Mouse (Mus musculus) cerebellum, adult 8-10 months (tissue): ENCODE results near the gene Plekhn1.
A peak's percentile ranks its signal among the peaks of the same experiment; 100 is the strongest.

Experiments
- DNase-seq: peaks from one replicate; pipeline ENCODE4 v3.0.0; 2022

The Plekhn1 gene

GRCm38 (mm10) chr4:156234701-156235213, at the start of gene Plekhn1:
Plekhn1 (minus strand) TSS chr4:156234857.
- DNase-seq = peak; percentile 73

GRCm38 (mm10) chr4:156255078-156255839, 20.6 kb upstream of the Plekhn1 start, which contains the start of gene Samd11:
Samd11 (minus strand) TSS chr4:156255657.
- no peak for DNase-seq

GRCm38 (mm10) chr4:156254361-156255077, 19.9 kb upstream of the Plekhn1 start:
- no peak for DNase-seq

DNA sequence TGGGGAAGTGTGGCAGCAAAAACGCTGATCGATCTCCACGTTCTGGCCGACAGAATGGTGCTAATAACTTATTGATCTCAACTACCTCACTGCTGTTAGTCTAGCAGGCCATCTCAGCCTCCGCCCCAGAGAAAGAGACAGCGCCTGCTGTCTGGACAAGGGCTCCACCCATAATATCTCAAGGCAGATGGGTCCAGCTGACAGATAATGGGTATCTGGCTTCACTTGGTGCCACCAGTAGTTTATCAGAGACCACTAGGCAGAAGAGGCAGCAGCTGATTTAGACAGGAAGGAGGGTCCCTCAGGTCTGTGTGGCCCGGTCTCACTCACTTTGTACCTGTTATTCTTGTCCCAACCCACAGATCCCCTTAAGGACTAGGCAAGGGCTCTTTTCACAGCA, 18.4 kb upstream of the Plekhn1 start:
- DNase-seq = no peak

GRCm38 (mm10) chr4:156252619-156253018, 18.0 kb upstream of the Plekhn1 start:
- DNase-seq = no peak

- DNase-seq = no peak
Observed at GRCm38 (mm10) chr4:156252140-156252539, 17.5 kb upstream of the Plekhn1 start.

GRCm38 (mm10) chr4:156251081-156251480, 16.4 kb upstream of the Plekhn1 start:
- DNase-seq = no peak

DNA sequence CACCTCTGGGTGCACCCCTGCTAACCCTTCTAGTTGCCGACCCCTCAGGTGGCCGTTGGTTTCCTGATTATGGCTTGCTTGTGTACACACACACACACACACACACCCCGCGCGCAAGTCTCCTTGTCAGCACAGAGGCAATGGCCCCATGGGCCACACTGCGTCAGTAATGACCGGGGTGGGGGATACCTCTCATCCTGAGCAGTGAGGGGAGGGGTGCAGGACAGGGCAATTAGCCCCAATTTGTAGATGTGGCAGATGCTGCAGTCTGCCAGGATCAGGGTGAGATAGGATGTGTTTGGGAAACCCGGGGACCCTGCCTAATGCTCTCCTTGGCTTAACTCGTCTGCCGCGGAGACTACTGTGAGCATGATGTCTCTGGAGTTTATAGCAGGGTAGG, 14.9 kb upstream of the Plekhn1 start:
- no peak for DNase-seq

DNA sequence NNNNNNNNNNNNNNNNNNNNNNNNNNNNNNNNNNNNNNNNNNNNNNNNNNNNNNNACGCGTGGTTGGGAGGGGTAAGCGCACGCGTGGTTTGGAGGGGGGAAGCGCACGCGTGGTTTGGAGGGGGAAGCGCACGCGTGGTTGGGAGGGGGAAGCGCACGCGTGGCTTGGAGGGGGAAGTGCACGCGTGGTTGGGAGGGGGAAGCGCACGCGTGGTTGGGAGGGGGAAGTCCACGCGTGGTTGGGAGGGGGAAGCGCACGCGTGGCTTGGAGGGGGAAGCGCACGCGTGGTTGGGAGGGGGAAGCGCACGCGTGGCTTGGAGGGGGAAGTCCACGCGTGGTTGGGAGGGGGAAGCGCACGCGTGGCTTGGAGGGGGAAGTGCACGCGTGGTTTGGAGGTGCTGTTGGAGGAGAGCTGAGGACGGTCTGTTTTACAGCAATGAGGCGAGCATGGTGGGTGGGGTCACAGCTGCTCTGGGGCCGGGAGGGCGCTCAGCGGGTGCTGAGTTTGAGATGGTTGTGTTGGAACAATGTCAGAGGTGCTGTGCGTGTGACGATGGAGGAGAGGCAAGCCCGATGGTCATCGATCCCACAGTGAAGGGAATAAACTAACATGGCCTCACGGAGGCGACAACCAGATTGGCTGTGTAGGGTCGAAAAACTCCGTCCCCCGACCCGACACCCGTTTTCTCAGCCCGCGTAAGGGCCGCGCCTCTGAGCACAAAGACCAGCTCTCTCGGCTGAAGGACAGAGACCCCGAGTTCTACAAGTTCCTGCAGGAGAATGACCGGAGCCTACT, 2.2 kb upstream of the Plekhn1 start:
- DNase-seq = no peak

DNA sequence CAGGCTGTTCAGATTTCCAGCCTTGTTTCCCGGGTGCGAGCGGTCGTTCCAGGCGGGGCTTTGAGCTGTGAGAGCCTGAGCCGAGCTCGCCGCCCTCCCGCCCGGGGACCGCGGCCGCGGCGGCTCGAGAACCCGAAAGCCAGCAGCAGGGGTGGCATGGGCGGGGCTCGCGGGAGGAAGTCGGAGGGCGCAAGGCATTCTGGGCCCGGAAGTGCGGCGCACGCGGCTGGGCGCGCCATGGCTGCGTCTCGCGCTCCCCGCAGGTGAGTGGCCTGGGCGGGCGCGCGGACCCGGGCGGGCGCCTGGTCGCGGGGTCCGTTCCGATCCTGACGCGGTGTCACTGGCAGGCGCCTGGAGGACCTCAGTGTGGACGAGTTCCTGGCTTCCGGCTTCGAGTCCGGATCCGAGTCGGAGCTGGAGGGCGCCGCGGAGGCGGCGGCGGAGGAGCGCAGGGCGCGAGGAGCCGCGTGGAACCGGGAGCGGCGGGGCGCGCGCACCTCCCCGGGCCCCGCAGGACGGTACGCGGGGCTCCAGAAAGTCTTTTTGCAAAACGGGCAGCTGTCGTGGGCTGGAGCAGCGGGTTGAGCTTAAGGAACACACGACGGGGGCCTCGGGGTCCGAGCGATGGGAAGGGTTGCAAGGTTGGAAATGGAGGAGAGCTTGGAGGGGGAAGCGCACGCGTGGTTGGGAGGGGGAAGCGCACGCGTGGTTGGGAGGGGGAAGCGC, 1.3 kb upstream of the Plekhn1 start, which contains the start of gene Noc2l:
Gene Noc2l, plus strand, starts transcription at position 203 of the 726 bp plus-strand sequence.
- DNase-seq = peak; percentile 87

GRCm38 (mm10) chr4:156235360-156235770, 708 bp upstream of the Plekhn1 start:
- no peak for DNase-seq

DNA sequence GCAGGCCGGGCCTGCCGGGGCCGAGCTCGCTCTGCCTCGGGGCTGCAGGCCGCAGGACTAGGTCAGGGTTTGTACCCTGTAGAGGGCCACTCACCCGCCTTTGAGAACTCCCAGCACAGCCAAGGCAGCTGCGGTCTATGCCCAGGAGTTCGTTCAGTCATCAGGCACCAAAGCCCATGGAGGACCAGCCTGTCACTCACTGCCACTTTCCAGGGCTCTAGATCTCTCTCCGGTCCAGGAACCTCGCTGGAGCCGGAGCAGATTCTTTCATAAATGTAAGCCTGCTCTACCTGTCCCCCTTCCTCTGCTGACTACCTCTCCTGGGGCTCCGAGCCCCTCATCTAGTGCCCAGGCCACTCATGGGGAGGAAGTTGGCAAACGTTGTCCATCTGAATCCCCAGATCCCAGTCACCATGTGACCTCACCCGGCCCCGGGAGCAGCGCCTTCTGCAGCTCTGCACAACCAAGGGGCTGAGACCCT, 596 bp downstream of the Plekhn1 start:
- no peak for DNase-seq

DNA sequence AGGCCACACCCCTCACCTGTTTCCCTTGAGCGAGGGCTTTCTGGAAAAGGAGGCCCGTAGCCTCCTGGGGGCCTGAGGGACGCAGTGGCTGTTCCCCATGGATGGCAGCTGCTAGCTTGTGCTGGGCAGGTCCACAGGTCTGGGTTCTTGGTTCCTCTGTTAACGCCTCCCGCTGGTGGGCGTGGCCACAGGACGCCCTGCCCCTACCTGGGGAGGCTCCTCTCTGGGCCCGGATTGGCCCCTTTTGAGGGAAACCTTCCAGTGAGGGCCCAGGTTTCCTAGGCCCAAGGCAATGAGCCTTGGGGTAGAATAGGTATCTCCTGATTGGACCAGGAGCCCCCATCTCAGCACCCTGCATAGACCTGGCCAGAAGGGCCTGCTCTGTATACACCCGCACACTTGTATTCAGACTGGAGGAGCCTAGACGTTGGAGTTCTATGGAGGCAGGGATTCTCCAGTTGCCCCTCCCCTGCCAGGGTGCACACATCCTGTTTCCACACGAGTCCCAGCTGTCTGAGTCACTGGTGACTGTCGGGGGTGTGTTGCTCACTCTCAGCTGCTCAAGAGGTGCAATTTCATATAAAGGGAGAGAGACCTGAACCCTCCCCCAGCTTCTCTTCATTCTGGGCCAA, 6.1 kb downstream of the Plekhn1 start:
- no peak for DNase-seq

DNA sequence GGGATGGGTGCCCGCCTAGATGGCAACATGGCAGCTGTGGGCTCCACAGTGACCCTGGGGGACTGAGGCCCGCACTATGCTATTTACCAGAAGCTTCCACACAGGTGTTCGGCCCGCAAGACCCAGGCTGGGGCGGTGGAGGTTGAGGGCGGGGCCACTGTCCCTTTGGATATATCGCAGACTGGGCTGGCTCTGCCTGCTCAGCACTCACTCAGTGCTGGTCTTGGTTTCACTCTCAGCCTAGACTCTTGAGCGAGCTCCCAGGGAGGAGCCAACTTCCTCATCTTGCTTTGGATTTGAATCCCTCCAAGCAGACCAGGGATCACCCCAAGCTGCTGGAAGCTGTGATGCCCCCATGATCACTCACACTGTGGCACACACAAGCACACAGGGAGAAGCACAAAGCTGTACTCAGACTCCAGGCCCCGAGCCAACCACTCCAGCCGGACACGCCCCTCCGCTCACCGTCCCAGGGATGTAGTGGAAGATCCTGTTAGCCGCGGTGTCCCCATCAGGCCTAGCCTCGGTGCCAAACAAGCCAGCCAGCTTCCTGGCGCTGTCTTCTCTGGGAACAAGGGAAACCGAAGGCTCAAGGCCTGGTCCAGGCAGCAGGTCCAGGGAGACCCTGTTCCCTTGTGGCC, 6.8 kb downstream of the Plekhn1 start:
- DNase-seq = no peak

DNA sequence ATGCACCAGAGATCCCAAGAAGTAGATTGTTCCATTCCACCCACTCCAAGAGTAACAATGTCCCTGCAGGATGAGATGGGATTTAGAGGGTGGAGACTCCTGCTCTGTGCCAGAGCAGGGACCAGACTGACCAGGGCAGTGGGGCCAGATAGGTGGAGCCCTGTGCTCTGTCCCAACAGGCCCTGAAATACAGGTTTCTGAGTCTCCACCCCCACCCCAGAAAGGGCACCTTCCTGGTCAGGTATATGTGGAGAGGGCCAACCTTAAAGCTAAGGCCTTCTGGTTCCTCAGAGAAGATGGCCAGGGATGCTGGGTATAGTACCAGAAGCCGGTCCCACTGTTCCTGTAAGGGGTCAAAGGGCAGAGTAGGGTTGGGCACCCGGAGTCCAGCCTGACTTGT, 10.4 kb downstream of the Plekhn1 start:
- DNase-seq = no peak

- no peak for DNase-seq
Observed at GRCm38 (mm10) chr4:156219936-156220335, 14.7 kb downstream of the Plekhn1 start.

GRCm38 (mm10) chr4:156217838-156218237, 16.8 kb downstream of the Plekhn1 start:
- DNase-seq = no peak

- DNase-seq = no peak
Observed at GRCm38 (mm10) chr4:156217022-156217669, 17.5 kb downstream of the Plekhn1 start.

DNA sequence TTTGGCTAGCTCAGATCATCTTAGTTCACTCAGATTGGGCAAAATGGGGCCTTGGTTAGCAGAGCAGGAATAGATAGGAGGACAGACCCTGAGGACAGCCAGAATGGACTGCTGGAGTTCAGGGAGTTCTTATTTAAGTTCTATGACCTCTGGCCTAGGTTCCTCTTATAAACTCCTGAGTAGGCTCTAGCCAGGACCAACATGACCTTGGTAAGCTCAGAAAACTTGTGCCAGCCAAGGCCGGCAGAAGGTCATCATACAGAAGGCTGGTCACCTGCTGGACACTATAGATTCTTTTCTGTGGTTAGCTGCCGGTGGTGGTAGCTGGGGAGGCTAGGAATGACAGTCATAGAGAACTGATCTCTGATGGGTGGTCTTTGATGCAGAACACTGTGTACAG, 18.5 kb downstream of the Plekhn1 start:
- no peak for DNase-seq

DNA sequence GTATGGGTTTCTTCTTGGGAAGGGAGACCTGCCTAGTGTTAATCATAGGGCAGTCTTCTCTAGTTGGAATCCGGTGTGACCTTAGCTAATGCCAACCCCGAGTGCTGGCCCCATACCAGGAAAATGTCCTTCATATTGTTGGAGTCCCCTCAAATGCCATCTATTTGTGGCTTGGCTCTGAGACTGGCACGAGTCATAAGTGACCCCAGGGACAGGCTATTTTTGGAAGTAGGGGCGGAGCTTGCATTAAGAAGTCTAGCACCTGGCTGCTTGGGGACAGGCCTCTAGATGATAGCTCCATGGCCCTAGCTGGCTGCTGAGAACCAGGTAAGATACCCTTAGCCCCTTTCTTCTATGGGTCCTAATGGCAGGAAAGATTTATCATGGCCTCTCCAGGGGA, 19.0 kb downstream of the Plekhn1 start, which contains the start of gene Perm1:
Gene Perm1, plus strand, starts transcription at position 220 of the 400 bp plus-strand sequence.
- DNase-seq = no peak

DNA sequence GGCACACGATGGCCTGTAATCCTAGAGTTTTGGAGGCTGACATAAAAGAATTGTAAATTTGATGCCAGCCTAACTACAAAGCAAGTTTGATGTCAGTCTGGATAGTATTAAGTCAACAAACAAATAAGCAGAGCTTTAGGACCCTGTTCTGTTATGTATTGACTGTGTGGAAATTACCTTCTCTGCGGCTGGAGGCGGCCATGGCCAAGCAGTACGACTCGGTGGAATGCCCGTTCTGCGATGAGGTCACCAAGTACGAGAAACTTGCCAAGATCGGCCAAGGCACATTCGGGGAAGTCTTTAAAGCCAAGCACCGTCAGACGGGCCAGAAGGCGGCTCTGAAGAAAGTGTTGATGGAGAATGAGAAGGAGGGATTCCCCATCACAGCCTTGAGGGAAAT, 21.5 kb downstream of the Plekhn1 start:
- DNase-seq = no peak
